Mouse (Mus musculus): ENCODE measurements around the gene Zfp286.
"Not testable (repeated sequence)": the region's sequence is repeated elsewhere in the genome, so short reads cannot be mapped to it uniquely, and the experiment has no call there.

The Zfp286 gene

DNA sequence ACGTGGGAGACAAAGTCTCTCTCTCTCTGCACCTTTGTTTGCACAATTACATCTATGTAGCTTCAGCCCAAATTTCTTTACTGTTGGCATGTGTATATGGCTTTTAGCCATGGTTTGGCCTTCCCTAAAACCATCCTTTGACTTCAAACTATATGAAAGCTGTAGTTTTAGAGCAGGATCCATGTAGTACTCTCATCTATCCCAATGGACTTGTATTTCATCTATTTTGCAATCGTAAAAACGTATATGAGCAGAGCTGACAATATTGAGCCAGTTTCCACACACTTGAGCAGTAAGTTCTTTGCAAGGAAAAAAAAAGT is 315 bp upstream of the Zfp286 start:
- DNase-seq (ENCODE audit: low spot score in 2 of 2), result no peak

DNA sequence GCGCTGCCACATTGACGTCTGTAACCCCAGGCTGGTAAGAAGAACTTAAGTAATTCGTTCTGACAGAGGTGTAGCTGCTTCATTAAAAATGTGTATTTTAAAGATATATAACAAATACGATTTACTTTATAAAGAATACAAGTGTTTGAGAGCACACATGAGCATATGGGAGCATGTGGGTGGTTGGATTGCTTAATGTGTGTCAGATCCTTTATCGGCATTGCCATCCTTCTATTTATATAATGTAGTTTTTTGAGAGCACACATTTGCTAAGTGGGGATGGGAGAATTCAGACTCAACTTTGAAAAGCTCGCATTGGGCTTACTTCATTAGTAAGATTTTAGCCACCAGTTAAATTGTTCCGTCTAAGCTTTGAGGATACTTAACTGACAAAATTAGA is 12.8 kb downstream of the Zfp286 start:
- DNase-seq (ENCODE audit: low spot score in 2 of 2), result no peak

DNA sequence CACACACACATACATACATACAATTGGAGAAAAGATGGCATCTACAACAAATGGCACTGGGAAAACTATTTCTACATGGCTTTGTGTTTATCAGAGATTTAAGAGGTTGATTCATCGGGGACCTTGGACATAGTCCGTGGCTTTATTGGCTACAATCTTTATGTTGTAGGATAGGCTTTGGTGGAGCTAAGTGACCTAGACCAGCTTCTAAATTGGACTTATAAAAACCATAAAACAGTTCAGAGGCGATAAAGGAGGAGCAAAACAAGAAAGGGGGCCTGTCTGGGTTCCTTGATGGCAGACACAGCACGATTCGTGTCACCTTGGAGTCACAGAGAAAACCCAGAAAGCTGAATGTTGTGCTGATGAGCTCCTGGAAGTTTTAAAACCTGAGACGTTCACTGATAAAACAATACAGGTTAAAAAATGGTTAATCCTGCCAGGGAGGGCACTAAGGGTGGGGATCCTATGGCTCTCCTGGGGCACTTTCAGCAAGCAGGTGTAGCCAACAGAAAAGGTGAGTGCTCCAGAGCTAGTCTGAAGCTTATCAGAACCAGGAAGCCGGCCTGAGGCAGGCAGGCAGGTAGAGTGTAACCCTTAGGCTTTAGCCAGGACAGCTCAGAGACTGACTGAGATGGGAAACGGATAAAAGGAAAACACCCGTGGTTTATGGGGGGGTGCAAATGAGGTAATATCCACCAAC is 28.4 kb downstream of the Zfp286 start:
- no peak for DNase-seq (ENCODE audit: low spot score in 2 of 2)

DNA sequence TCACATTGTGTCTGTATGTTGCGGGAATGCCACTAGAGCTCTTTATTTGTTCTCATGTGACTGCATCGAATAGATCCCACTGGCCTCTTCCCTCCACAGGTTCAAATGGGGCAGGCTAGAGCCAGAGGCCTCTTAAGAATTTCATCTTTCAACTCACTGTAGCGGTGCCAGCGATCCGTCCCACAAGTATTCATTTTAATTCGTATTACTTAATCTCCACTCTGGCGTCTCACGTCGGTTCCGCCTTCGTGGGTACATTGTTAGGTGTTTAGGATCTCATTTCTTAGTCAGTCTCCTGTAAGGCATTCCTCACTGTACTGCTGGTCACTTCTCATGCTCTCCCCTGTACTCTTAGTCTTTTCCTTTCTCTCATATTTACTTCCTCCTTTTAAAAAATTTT is 30.8 kb downstream of the Zfp286 start:
- no peak for DNase-seq (ENCODE audit: low spot score in 2 of 2)

DNA sequence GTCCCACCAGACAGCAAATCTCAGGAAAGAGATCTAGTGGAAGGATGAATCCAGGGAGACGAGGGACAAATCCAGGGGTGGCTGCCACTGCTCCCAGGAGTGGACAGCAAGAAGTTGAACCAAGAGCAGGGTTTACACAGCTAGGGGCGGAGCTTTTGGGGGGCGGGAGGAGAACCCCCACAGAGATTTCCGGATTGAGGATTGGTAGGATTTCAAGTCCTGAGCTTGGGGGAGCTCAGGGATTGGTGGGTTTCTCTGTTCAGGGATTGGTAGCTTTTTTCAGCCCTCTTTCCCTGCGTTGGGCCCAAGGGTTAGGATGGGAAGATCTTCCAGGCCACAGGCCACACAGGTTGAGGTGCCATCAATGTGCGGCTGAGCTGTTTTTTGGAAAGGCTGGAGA is 31.4 kb downstream of the Zfp286 start:
- DNase-seq (ENCODE audit: low spot score in 2 of 2), result no peak

DNA sequence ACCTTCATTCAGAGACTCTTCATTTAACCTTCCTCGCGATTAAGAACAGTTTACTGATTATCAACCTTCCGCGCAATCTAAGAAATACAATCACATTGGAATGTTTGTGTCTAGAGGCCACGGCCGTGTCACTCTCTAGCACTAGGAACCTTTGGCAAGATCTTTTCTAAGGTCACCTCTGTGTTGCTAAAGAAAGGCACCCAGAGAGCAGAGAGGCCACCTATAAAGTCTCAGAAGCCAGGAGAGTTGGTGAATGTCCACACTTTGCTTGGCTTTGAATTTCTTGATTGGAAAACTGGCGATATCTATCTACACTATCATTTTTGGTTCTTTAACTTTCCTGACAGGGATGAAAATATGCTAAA is 32.1 kb downstream of the Zfp286 start:
- DNase-seq (ENCODE audit: low spot score in 2 of 2), result no peak

- DNase-seq (ENCODE audit: low spot score in 2 of 2), result peak; percentile 80 to 92
These were observed 32.7 kb downstream of the Zfp286 start for GRCm38 (mm10) chr11:62756456-62757142.

DNA sequence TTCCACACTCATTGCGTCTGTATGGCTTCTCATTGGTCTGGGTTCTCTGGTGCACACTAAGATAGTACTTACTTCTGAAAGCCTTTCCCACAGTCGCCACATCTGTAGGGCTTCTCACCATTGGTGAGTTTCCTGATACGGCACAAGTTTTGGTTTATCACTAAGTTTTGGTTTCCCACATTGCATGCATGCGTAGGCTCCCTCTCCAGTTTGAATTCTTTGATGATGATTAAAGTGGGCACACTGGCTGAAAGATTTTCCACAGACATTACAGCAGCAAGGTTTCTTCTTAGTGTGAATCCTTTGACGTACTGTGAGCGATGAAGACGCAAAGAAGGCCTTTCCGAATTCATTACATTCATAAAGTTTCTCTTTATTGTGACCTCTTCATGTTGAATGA is 36.5 kb downstream of the Zfp286 start, which contains the start of gene Gm10428:
Gm10428 (plus strand) TSS at position 321 of the 400 bp plus-strand sequence.
- DNase-seq (ENCODE audit: low spot score in 2 of 2), result no peak

DNA sequence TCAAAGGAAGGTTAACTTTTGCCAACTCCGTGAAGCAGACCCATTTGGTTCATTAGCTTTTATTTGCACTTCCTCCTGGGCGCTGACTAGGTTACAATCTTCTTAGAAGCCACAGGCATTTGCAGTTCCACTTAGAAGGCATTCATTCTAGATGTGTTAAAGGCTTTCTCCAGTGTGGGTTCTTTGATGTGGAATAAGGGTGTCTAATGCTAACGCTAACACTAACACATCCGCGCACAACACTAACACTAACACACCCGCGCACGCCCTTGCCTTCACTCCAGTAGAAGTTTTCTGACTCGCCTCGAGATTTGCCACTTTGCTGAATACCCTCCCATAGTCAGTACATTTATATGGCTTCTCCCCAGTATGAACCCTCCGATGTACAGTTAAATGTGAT is 37.1 kb downstream of the Zfp286 start:
- no peak for DNase-seq (ENCODE audit: low spot score in 2 of 2)

DNA sequence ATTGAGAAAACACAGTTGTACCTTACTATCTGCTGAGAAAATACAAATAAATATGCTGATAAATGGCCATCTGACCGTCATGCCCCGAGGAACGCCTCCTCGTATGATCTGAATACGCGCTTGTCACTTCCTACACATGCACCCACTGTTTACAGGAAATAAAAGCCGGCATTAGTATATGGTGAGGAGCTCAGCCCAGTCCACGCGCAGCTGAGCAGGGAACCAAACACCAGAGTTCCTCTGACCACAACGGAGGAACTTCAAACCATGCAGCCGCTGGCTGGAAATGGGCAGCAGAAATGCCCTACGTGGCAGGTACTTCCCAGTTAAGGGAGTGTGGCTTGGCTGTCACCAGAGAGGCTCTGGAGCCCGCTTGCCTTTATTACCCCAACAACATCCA is 39.8 kb downstream of the Zfp286 start:
- DNase-seq (ENCODE audit: low spot score in 2 of 2), result not testable (repeated sequence)

GRCm38 (mm10) chr11:62748062-62748461 is 41.2 kb downstream of the Zfp286 start:
- no peak for DNase-seq (ENCODE audit: low spot score in 2 of 2)

DNA sequence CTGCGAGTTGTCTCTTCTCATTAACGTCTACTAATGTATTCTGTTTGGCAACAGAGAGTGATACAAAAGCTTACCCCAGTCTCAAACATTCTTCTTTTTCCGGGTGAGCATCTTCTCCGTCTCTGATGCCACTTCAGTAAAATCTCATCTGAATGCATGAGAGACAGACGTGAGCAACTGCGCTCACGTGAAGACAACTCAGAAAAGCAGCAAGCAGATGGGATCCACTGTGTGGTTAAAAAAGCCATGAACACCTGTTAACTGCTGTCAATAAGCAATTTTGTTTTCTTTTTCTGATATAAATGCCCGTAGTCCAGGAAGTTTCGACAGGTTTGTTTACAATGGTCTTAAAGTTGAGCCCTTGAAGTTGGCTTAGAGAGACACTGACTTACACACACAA is 42.0 kb downstream of the Zfp286 start:
- no peak for DNase-seq (ENCODE audit: low spot score in 2 of 2)

- peak; percentile 68 to 79 for DNase-seq (ENCODE audit: low spot score in 2 of 2)
These were observed 43.2 kb downstream of the Zfp286 start for GRCm38 (mm10) chr11:62746001-62746533.

- peak; percentile 36 to 77 for DNase-seq (ENCODE audit: low spot score in 2 of 2)
These were observed 45.2 kb downstream of the Zfp286 start for GRCm38 (mm10) chr11:62744103-62744502.

GRCm38 (mm10) chr11:62742261-62742957 is 46.9 kb downstream of the Zfp286 start:
- no peak for DNase-seq (ENCODE audit: low spot score in 2 of 2)

DNA sequence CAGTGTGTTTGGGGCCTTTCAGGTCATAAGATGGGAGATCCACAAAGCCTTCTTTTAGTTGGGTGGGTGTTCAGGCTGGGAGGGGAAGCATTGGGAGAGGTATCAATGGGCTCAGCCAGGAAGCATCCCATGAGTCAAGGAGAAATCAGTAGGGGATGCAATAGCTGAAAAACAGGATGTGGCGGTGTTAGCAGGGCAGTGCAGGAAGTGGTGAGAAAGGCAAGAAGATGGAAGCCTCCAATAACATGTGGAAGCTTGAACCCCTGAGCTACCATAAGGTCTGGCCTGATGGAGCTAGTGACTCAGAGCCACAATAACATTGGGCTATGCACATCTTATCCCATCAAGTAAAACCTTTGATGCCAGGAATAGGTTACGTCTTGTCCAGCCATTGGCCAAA is 48.1 kb downstream of the Zfp286 start:
- DNase-seq (ENCODE audit: low spot score in 2 of 2), result no peak

DNA sequence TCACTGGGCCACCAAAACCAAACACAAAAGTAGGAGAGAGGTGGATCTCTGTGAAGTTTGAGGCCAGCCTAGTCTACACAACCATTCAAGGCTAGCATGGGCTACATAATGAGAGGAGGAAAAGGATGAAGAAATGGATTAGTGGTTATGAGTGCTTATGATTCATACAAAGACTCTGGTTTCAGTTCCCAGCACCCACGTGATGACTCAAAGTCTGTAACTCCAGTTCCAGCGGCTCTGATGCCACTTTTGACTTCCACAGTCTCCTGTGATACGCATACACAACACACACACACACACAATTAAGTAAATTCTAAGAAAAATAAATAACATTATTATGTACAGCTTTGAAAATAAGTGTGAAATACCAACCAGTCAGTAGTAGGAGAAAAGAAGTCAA is 56.6 kb downstream of the Zfp286 start:
- no peak for DNase-seq (ENCODE audit: low spot score in 2 of 2)

DNA sequence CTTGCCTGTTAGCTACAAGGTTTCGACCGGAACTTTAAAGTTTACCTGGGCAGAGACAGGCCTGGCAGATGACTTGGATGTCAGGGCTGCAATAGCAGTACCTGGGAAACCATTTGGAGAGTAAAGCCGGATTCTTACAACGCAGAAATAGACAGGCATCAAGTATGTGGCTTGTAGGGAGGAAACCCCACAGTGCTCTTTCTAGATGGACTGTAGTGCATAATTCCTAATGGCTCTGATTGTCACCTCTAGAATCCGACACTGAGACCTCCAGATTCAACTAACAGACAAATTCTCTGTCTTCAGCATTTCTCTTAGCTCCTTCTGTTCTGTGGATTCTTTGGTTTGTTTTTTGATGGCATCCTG is 57.3 kb downstream of the Zfp286 start:
- DNase-seq (ENCODE audit: low spot score in 2 of 2), result no peak

- peak; percentile 71 to 75 for DNase-seq (ENCODE audit: low spot score in 2 of 2)
These were observed 57.8 kb downstream of the Zfp286 start, which contains the start of gene Zfp287 for GRCm38 (mm10) chr11:62731311-62732021. TSS of gene Zfp287 (minus strand) at chr11:62731905.

GRCm38 (mm10) chr11:62728276-62728675 is 61.0 kb downstream of the Zfp286 start:
- DNase-seq (ENCODE audit: low spot score in 2 of 2), result no peak

DNA sequence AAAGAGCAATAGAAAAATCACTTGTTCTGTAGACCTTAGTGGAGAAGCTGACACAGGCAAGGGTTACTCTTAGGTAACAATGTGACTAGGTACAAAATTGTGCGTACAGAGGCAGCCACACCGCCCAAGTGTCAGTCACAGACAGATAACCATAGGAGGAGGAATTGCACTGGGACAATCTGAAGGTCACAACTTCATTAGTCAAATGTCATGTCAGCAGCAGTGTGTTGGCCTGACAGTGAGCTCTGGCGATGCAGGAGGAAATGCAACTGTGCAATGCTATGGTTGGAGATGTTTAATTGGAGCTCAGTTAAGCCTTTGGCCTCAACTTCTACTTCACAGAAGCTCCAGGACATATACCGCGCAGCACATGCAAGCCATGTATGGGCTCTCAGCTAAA is 78.6 kb downstream of the Zfp286 start:
- DNase-seq (ENCODE audit: low spot score in 2 of 2), result no peak

- DNase-seq (ENCODE audit: low spot score in 2 of 2), result no peak
These were observed 81.0 kb downstream of the Zfp286 start for GRCm38 (mm10) chr11:62708252-62708651.

All from thymus, postnatal 10 days (tissue).